Mouse (Mus musculus): ENCODE results near the gene Lrrc23.

Lrrc23 gene

DNA sequence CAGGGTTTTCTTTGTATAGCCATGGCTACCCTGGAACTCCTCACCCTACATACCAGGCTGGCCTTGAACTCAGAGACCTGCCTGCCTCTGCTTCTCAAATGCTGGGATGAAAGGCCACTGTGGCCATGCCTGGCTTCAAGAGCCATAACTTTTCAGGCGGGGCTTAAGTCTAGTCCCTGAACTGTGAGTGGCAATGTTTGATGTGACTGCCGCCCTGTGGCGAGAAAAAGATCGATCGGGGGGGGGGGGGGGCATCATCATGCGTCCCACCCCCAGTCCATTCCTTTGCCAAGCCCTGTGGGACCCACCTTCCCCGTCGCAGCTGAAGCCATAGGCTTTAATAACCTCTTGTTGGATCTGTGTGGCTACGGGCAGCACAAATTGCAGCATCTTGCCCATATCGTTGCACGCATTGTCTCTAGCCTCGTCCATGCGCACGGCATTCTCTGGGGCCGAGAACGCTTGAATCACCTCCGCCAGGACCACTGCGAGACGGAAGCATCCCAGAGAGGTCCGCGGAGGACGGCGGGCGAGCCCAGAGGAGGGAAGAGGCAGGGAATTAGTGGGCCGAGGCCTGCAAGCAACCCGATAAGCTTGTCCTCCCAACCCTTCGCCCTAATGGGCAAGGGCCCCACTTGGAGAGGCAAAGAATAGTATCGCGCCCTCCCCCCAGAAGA, 39.2 kb downstream of the Lrrc23 start:
- no peak for DNase-seq

DNA sequence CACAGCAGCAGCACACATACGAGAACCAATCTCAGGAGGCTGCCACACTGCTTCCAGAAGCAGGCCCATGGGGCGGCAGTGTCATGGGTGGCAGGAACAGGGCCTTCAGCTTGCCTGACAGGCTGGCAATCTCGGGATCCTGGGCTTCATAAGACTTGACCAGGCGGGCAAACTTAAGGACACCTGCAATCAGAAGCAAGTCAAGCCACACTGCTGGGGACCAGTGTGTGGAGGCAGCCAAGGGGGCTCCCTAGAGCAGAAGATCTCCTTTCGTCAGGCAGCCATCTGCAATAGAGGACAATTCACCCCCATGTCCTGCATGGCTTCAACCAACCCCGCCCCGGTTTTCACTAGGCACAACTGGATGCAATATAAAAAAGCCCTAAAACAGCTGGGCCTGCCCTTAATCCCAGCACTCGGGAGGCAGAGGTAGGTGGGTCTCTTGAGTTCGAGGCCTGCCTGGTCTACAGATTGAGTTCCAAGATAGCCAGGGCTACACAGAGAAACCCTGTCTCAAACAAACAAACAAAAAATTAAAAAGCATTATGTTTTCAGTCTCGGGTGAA, 40.2 kb downstream of the Lrrc23 start:
- no peak for DNase-seq

DNA sequence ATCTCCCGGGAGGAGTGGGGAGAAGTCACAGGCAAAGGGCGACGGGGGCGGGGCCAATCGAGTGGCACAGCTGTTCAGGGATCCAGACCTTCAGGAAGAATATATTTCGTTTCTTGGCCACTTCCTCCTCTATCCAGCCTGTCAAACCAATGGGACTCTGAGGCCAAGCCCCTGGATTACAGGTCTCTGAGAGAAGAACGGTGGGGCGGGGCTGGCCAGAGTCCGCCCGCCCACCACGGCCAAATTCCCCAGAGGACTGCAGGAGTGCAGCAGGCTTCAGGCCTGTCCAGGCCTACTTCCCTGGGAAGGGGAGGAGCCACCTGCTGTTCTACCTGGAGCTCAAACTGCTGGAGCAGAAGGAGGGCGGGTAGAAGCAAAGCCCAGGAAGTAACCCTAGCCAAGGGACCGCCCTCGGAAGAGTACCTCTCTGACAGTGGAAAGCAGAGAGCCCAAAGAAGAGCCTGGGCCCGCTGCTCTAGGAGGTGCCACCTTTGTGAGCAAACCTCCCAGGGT, 41.0 kb downstream of the Lrrc23 start, which contains the start of gene Ptpn6:
Ptpn6 (minus strand) TSS at position 204 of the 513 bp plus-strand sequence.
- DNase-seq = no peak

DNA sequence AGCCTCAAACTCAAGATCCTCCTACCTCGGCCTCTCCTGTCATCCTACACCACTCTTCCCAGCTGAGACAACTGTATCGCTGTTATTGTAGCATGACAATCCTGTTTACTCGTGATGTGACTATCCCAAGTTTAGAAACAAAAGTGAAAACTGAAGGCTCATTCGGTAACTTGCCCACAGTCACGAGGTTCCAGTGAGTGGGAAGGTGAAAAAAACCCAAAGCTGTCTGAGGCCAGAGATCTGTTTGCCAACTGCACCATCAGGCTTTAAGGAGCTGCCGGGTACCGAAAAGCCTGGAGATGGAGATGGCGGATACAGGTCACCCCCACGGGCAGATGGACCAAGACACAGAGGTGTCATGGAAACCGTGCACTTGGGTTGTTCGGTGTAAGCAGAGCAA, 42.5 kb downstream of the Lrrc23 start:
- no peak for DNase-seq

DNA sequence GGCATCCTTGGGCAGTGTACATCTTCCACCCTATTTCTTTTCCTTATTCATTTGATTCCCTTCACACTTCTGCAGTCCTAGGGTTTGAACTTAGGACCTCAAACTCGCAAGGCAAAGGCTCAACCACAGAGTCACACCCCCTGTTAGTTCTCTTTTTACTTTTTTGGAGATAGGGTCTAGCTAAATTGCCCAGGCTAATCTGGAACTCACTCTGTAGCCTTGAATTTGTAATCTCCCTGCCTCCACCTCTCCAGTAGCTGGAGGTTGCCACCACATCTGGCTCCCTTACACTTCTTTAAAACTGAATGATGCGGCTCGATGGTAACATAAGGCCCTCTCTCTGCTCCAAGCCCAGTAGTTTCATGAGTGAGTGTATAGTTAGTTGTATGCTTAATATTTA, 45.1 kb downstream of the Lrrc23 start:
- no peak for DNase-seq

DNA sequence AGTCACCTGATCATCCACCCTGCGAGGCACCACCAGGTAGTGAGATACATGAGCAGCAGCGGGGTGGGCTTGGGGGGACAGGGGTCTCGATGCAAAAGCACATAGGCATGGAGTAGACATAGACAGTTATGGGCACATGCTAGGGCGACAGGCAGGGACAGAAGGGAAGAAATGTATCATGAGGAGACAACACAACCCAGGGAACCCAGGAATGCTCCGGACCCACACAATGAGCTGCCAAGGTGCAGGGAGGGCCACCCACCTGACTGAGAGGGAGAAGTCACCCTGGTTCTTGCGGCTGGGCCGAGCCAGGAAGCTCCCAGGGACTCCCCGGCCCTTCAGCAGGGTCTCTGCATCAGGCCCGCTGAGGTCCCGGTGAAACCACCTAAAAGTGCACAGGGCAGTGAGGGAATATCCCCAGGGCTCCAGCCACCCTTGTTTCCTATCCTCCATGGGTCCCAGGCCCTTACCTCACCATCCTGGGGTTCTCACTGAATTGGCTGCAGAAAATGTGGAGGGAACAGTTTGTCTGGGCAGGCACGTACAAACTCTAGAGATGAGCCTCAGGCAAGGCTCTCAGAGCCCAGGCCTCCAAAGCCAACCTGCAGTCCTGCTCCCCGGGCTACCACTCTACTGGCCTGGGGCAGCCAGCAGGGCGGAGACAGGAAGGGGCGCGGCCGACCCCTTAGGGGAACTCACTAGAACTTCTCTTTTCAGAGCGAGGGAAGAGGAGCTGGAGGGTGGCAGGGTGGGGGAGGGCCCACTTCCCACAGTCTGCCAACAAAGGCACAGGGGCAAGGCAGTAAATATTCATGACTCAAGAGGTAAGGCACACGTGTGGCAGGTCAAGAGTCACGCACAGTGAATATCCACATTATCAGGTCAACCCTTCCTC, 46.8 kb downstream of the Lrrc23 start:
- no peak for DNase-seq

DNA sequence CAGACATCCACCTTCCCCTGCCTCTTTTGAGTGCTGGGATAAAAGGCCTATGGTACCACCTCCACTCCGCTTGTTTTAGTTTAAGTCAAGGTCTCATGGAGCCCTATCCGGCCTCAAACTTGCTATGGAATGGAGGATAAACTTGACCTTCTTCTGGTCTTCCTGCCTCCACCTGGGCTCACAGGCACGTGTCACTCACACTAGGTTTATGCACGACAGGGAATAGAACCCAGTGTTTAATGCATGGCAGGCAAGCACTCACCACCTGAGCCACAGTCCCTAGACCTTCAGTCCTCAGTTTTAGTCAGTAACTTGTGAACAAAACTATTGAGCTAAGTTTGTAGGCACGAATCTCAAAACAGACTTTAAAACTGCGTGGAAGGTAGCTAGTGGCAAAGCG, 48.5 kb downstream of the Lrrc23 start:
- no peak for DNase-seq

DNA sequence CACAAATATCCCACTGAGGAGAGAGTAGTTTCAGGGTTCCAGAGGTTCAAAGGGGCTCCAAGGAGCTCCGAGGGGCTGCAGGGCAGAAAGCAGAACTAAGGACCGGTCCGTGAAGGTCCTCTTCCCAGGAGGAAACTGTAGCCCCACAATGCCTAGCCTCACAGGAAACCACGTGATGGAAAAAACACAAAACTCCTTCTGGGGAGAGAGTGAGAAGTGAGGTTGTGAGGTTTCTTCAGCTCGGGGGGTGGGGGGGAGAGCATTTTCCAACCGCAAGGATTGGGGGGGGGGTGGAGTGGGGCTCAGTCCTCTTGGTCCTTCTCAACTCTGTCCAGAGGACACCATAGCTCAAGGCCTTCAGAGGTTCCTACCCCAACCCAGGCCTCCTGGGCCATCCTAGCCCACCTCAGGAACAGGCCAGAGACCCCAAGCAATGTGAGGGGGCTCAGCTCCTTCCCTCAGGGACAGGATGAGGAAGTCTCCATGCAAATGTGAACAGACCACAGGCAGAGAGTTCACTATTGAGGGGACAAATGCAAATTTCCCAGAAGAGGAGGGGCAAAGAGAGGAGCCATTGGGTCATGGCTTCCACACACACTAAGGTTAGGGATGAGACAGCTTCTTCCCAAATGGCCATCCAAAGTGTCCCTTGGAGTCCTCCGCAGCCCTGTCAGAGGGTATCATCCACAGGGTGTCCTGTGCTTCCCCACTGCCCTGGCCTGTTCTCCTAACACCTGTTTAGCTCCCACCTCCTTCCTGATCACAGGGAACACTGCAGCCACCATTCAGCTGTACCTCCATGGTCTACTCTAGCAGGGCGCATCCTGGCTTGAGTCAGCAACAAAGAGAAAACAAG, 49.4 kb downstream of the Lrrc23 start:
- no peak for DNase-seq

DNA sequence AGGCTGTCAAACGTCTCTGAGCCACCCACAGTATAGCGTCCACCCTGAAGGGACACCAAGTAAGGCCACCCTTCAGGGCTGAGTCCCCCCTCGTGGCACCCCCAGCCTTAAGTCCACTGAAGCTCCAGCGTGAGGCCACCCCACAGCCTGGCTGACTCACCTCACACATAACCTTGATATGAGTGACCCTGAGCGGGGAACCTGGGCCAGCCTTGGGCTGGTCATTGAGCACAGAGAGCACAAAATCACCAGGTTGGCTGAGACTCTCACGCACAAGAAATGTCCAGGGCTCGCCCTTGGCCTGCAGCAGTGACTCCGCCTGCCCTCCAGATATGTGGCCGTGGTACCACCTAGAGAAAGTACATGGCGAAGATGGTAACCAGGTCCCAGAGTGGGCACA, 50.9 kb downstream of the Lrrc23 start:
- no peak for DNase-seq

DNA sequence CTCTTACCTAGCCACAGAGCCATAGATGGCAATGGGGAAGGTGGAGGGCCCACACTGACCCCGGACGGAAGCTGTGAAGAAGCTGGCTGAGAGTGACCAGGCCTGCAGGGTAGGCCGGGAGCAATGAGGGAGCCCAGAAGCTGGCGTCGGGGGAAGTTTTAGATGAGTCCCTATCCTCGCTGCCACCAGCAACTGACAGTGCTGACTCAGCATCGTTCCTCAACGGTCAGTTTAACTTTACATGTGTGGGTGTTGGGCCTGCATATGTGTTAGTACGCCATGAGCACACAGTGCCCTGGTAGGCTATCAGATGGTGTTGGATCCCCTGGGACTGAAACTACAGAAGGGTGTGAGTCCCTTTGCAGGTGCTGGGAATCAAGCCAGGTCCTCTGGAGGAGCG, 55.1 kb downstream of the Lrrc23 start:
- no peak for DNase-seq

DNA sequence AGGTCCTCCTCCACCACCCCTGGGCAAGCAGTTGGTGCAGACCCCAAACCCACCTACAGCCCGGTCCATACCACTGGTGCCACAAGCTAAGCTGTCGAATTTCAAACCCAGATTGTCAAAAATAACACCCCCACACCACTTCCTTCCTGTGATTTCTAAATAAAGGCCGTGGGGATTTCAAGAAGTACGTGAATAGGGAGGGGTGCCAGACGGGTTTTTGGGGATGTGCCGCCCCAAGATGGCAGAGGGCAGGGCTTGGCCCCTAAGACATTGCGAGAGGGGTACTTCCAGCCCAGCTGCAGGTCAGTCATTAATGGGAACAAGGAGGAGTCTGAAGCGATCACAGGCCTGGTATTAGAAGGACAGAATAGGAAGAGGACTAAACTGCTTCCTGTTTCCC, 56.0 kb downstream of the Lrrc23 start:
- DNase-seq = no peak

DNA sequence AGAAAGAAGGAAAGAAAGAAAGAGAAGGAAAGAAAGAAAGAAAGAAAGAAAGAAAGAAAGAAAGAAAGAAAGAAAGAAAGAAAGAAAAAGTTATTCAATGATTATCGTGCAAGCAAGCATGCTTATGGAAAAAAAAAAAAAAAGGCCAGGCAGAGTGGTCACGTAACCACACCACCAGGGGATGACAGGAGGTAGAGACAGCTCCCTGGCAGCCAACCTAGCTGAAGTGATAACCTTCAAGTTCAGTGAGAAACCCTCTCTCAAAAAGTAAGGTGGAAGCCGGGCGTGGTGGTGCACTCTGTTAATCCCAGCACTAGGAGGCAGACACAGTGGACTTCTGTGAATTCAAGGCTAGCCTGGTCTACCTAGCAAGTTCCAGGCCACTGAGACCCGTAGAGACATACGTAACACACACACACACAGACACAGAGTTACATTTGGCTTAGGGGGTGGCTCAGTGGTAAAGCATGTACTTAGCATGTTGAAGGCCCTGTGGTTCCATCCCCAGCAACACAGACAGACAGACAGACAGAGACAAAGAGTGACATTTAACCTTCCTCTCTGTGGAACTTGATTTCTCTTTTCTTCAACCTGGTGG, 56.6 kb downstream of the Lrrc23 start:
- no peak for DNase-seq

DNA sequence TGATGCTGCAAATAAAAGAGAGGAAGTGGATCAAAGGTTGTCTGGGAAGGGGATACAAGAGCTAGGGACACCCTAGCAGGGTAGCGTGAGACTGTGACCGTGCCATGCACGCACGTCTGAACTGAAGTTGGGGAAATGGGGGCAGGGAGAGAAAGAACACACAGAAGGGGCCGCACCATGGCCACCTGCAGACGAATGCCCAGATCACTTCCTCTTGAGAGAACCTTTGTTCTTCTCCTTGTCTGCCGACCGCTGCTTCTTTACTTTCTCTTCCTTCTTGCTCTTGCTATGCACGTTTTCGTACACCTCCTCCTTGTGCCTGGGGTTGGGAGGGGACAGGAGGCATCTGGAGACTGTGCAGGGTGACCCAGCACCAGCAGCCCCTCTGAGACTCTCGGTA, 58.6 kb downstream of the Lrrc23 start:
- DNase-seq = no peak
